Mouse (Mus musculus) E14TG2a.4 (cell line): ENCODE data around the gene Osbpl3.

Experiments
- H3K27me3 ChIP-seq: 2 replicates; pipeline ENCODE4 v1.6.1; 2014; ENCODE audit warnings: low read length, control low read depth; ENCODE audit not compliant: insufficient read depth
- H3K36me3 ChIP-seq: 2 replicates; pipeline ENCODE4 v1.6.1; 2014; ENCODE audit warnings: low read length, control low read depth; ENCODE audit not compliant: insufficient read depth
- H3K4me1 ChIP-seq: replicated peaks from 2 replicates; pipeline ENCODE4 v1.6.1; 2014; ENCODE audit warnings: low read depth, low read length, control low read depth
- H3K4me3 ChIP-seq: replicated peaks from 2 replicates; pipeline ENCODE4 v1.5.1; 2014; ENCODE audit warnings: mild to moderate bottlenecking, low read length
- H3K9me3 ChIP-seq: 2 replicates; pipeline ENCODE4 v1.6.1; 2014; ENCODE audit warnings: low read length, control low read depth
- CTCF ChIP-seq: conservative IDR thresholded peaks from 2 replicates; pipeline ENCODE4 v1.5.1; 2014; ENCODE audit warnings: low read length
- NANOG ChIP-seq: IDR thresholded peaks from 2 replicates; pipeline ENCODE4 v1.6.1; 2014; ENCODE audit warnings: borderline replicate concordance, low read length, mixed read lengths
- POU5F1 ChIP-seq: IDR thresholded peaks from 2 replicates; pipeline ENCODE4 v1.6.1; 2014; ENCODE audit warnings: low read length, borderline replicate concordance

The Osbpl3 gene

DNA sequence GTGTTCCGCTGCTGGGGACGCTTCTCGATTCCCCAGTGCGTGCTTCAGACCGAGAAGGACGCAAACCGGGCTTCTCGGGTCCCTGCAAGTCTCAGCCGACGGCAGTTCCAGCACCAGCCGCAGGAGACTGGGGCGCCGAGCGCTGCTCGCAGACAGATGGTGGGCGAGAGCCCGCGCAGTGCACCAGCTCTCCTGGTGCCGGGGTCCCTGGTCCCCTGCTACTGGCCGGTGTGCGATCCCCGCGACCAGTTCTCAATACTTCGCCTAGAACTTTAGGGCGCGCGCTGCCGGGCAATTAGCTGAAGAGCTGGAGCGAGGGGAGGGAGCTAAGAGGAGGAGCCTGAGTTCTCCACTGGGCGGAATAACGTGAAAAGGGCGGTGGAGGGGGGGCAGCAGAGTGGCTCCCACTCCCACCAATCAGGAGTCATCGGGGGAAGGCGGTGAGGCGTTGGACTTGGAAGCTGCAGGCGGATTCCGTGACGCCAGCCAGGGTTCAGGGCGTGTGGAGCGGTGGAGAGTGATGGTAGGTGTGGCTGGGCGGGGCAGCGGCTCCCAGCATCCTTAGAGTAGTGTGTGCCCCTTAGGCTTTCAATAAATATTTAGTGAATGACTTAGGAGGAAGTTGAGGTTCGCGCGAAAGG, at the start of gene Osbpl3:
Gene Osbpl3 (minus strand): TSS at position 373 of the 641 bp plus-strand sequence.
- Histone ChIP-seq H3K36me3 (no peaks in the 10 kb centered on the region), H3K4me1 (peaks cover 27% of the 10 kb centered on the region), H3K4me3 (peak within 1 kb of the TSS; percentile 87), H3K27me3 (peaks cover 51% of the 10 kb centered on the region), H3K9me3 (peaks cover 12% of the 10 kb centered on the region)
- no peak for TF ChIP-seq POU5F1
- TF ChIP-seq CTCF = no peak; the same call in 1 of the 2 replicates
- TF ChIP-seq NANOG = no peak

DNA sequence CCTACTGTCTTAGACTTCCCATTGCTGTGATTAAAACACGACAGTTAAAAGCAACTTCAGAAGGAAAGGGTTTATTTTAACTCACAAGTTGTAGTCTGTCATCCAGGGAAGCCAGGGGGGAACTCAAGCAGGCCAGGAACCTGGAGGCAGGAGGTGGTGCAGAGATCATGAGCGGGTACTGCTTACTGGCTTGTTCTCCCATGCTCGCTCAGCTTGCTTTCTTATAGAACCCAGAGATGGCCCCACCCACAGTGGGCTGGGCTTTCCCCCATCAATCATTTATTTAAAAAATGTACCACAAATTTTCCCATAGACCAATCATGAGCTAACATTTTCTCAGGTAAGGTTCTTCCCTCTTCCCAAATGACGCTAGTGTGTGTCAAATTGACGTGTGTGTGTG, 49.5 kb upstream of the Osbpl3 start:
- Histone ChIP-seq H3K36me3 (no peaks in the 10 kb centered on the region), H3K27me3 (no peaks in the 10 kb centered on the region), H3K4me3 (no peak overlapping the region), H3K9me3 (no peaks in the 10 kb centered on the region), H3K4me1 (peaks cover 5% of the 10 kb centered on the region; the same call in 1 of the 2 replicates)
- no peak for TF ChIP-seq CTCF
- no peak for TF ChIP-seq NANOG
- no peak for TF ChIP-seq POU5F1

DNA sequence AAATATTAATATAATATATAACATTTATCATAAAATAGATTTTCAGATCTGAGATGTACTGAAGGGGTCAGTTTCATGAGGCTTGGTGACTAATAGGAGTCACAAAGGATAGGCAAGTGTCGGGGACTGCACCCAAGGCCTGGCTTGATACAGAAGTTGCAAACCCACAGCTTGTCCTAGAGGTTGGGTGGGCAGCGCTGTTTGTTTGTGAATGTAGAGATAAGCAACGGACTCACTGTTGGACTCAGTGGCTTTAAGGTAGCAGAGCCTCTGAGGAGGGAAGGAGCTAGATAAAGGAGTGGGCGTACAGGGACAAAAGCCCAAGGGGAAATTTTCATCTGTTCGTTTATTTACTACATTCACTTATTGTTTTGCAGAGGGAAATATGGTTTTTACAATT, 48.7 kb upstream of the Osbpl3 start:
- Histone ChIP-seq H3K9me3 (no peaks in the 10 kb centered on the region), H3K4me3 (no peak overlapping the region), H3K36me3 (no peaks in the 10 kb centered on the region), H3K27me3 (no peaks in the 10 kb centered on the region), H3K4me1 (peaks cover 13% of the 10 kb centered on the region; the same call in 1 of the 2 replicates)
- TF ChIP-seq NANOG (no peak), CTCF (no peak), POU5F1 (no peak)

DNA sequence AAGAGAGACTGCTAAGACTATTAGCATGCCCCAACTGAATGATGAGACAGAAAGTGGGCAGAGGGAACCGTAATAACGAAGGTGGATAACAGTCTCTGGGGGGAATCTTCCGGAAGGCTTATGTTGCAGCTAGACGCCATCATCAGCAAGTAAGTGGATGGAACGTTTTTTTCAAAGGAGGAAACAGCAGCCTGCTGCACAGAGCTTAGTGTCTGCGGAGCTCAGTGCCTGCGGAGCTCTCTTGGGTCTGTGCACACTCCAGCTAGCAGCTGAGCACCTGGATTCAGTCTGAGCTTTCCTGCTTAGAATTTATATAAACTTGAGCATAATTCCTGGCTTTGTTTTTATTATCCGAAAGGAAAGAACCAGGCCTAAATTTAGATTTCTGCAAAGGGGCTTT, 47.8 kb upstream of the Osbpl3 start:
- Histone ChIP-seq H3K27me3 (no peaks in the 10 kb centered on the region), H3K4me1 (peaks cover 18% of the 10 kb centered on the region; the same call in 1 of the 2 replicates), H3K4me3 (no peak overlapping the region), H3K9me3 (peaks cover 4% of the 10 kb centered on the region; the same call in 1 of the 2 replicates), H3K36me3 (no peaks in the 10 kb centered on the region)
- no peak for TF ChIP-seq NANOG
- TF ChIP-seq CTCF = no peak
- no peak for TF ChIP-seq POU5F1

DNA sequence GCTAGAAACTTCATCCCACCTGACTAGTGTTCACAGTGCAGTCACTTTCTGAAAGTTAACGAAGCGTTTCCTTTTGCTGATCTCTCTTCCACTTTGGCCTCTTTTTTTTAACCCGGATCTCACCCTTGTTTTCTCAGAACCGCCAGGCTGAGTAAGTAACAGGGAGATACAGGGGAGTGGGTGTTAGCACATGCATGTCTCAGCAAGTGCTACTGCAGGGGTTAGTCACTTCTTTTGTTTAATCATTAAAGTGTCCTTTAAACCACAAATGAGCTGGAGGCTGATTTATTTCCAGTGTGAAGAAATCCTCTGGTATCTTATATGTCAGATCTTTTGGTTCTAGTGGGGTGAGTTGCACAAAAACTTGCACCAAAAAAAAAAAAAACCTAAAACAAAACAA, 47.0 kb upstream of the Osbpl3 start:
- TF ChIP-seq NANOG (no peak), POU5F1 (no peak), CTCF (no peak)
- H3K4me1 ChIP-seq = peaks cover 19% of the 10 kb centered on the region; the same call in 1 of the 2 replicates
- no peak overlapping the region for H3K4me3 ChIP-seq
- H3K9me3 ChIP-seq = peaks cover 4% of the 10 kb centered on the region; the same call in 1 of the 2 replicates
- no peaks in the 10 kb centered on the region for H3K27me3 ChIP-seq
- no peaks in the 10 kb centered on the region for H3K36me3 ChIP-seq

DNA sequence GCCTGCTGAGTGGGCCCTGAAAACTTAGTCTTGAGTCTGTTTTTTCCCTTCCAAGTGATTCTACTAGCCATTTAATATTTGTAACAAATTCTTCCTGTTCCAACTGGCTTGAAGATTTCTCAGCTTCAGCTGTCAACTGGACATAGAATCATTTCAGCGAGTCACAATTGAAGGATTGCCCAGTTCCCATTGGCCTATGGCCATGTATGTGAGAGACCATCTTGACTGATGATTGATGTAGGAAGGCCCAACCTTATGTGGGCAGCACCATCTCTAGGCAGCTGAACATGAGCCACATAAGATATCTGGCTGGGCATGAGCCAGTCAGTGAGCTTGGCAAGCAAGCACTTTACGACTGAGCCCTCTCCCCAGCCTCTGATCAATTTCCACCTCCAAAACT, 42.3 kb upstream of the Osbpl3 start:
- Histone ChIP-seq H3K9me3 (peaks cover 4% of the 10 kb centered on the region; the same call in 1 of the 2 replicates), H3K27me3 (no peaks in the 10 kb centered on the region), H3K4me1 (peaks cover 19% of the 10 kb centered on the region; the same call in 1 of the 2 replicates), H3K4me3 (no peak overlapping the region), H3K36me3 (no peaks in the 10 kb centered on the region)
- TF ChIP-seq POU5F1 (no peak), CTCF (no peak), NANOG (no peak)

DNA sequence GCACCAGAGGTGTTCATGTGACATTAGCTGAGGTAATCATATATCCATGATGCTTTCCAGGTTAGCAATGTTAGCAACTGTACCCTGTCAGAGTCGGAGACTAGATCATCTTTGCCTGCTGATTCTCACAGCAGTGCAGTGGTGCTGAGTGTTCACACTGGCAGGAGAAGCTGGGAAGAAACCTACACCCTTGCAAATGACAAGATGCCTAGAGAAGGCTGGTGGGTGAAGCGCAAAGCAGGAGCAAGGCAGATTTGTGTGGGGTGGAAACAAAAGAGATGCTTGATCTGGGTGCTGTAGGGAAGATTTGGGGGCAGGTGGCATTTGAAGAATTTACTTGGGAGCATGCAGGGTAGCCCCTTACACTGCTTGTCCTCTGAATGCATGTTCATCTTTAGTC, 34.5 kb upstream of the Osbpl3 start:
- Histone ChIP-seq H3K4me3 (no peak overlapping the region), H3K4me1 (no peaks in the 10 kb centered on the region), H3K36me3 (no peaks in the 10 kb centered on the region), H3K27me3 (no peaks in the 10 kb centered on the region), H3K9me3 (no peaks in the 10 kb centered on the region)
- TF ChIP-seq NANOG = no peak
- TF ChIP-seq CTCF = no peak
- TF ChIP-seq POU5F1 = no peak

DNA sequence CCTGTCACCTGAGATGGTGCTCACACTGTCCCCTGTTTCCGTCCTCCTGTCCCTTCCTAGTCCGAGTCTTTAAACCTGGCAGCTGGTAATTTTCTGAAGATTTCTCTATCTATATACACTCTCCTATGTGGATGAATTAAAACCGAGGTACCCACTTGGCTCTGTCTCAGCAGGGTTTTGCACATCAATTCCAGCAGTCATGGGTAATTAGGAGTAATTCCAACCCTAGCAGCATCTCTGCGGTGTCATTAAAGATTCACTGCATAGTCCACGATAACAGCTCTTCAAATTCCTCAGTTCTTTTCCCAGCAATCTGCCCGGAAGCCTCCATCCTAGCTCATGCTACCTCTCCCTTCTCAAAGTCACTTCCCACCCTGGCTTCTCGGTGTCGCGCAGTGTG, 33.4 kb upstream of the Osbpl3 start:
- no peaks in the 10 kb centered on the region for H3K36me3 ChIP-seq
- no peaks in the 10 kb centered on the region for H3K9me3 ChIP-seq
- H3K4me1 ChIP-seq = no peaks in the 10 kb centered on the region
- TF ChIP-seq CTCF (no peak), POU5F1 (no peak), NANOG (no peak)
- H3K27me3 ChIP-seq = no peaks in the 10 kb centered on the region
- H3K4me3 ChIP-seq = no peak overlapping the region
